Mouse (Mus musculus) limb, embryonic 11.5 days (tissue): Measurements from ENCODE around the gene Eef1akmt2. TPM values are rescaled to one million over a fixed set of nuclear protein-coding genes. Genes with fewer than 3 reads are reported as not detected.

Experiments used
- ATAC-seq: fragments of 200-750 bp; cut with Nextera tagmentation; 2 replicates; pipeline ENCODE4 v1.8.0; 2017; ENCODE audit warnings: low read depth; ENCODE audit not compliant: insufficient number of reproducible peaks, low FRiP score, low TSS enrichment
- DNase-seq: peaks from one replicate; pipeline ENCODE4 v3.0.0-alpha.2; 2015; ENCODE audit warnings: low spot score
- H3K27ac ChIP-seq: fragments of 300-500 bp; sonication (generic); replicated peaks from 2 replicates; pipeline ENCODE4 v1.5.1; 2014; ENCODE audit warnings: low read depth, mild to moderate bottlenecking, low read length
- H3K27me3 ChIP-seq: fragments of 300-500 bp; sonication (generic); 2 replicates; pipeline ENCODE4 v1.6.1; 2014; ENCODE audit warnings: mild to moderate bottlenecking, low read length, mixed read lengths; ENCODE audit not compliant: control insufficient read depth, insufficient read depth
- H3K36me3 ChIP-seq: fragments of 300-500 bp; sonication (generic); 2 replicates; pipeline ENCODE4 v1.6.1; 2014; ENCODE audit warnings: mild to moderate bottlenecking, low read length, moderate library complexity, mixed read lengths; ENCODE audit not compliant: control insufficient read depth, insufficient read depth
- H3K4me1 ChIP-seq: fragments of 300-500 bp; sonication (generic); 2 replicates; pipeline ENCODE4 v1.6.1; 2014; ENCODE audit warnings: low read length, mixed read lengths; ENCODE audit not compliant: control insufficient read depth, insufficient read depth
- H3K4me2 ChIP-seq: fragments of 300-500 bp; sonication (generic); 2 replicates; pipeline ENCODE4 v1.6.1; 2014; ENCODE audit warnings: low read depth, mild to moderate bottlenecking, moderate library complexity; ENCODE audit not compliant: severe bottlenecking
- H3K4me3 ChIP-seq: fragments of 300-500 bp; sonication (generic); 2 replicates; pipeline ENCODE4 v1.5.1; 2014; ENCODE audit warnings: low read depth, low read length
- H3K9ac ChIP-seq: fragments of 300-500 bp; sonication (generic); 2 replicates; pipeline ENCODE4 v1.6.1; 2014; ENCODE audit warnings: mild to moderate bottlenecking, low read length
- H3K9me3 ChIP-seq: fragments of 300-500 bp; sonication (generic); 2 replicates; pipeline ENCODE4 v1.6.1; 2016; ENCODE audit warnings: low read length; ENCODE audit not compliant: control insufficient read depth
- WGBS: fragments of 180-500 bp; shearing (Covaris S2); extraction: QIAGEN DNeasy Blood & Tissue Kit; methylation state at CpG from one replicate; pipeline ENCODE4 v1.1.7; 2014; 5-methylcytosine and 5-hydroxymethylcytosine counted together
- polyA plus RNA-seq: library from polyadenylated mRNA; unstranded; fragments of >200 nt; fragmentation: Nextera tagmentation; extraction: Ambion mirVana; gene quantifications from 2 replicates; pipeline ENCODE4 v1.2.1, GENCODE M21; 2014

Eef1akmt2 gene
- polyA plus RNA-seq, 1 experiment from 2014 or later: 76.6 TPM

DNA sequence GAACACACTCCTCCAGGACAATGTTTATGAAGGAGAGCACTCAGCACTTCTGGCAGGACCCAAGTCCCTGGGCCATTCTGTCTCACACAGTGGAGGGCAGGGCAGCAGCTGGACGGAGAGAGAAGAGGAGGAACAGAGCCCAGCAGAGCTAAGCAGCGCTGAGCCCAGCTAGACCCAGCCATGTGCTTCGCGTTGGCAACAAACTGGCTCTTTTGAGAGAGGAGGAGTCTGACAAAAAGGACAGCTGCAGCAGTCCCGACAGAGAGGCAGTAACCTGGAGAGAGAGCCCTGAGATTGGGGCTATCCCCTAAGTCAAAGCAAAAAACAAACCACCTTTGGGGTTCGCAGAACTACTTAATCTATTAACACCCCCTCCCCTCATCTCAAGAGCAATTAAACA lies 42.1 kb downstream of the Eef1akmt2 start:
- DNase-seq: peak; percentile 44
- Histone ChIP-seq H3K27me3 (no peaks in the 10 kb centered on the region), H3K4me2 (peak overlapping the region; percentile 8; the same call in 1 of the 2 replicates), H3K9me3 (no peaks in the 10 kb centered on the region), H3K4me1 (peaks cover 53% of the 10 kb centered on the region), H3K9ac (no peak overlapping the region), H3K27ac (no peak overlapping the region; the same call in 1 of the 2 replicates), H3K36me3 (no peaks in the 10 kb centered on the region), H3K4me3 (no peak overlapping the region)
- 7% methylated on average over 6 of the region's 6 CpGs for WGBS
- no peak for ATAC-seq

DNA sequence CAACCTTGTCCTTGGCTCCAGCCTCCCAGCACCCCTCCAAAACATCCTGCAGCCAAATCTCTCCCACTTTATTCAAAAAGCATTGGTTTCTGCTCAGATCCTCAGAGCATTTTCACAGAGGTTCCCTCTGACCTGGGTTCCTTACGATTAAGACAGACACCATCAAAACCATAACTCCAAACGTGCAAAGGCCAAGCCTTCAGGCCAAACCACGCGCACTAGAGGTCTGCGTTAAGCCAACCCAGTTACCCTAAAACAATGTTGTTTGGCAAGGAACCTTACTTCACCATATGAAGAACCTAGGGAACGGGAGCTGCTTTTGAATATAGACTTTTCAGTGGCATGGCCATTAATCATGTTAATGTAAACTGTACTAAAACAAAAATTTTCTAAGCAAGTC lies 42.8 kb downstream of the Eef1akmt2 start:
- H3K9me3 ChIP-seq: no peaks in the 10 kb centered on the region
- H3K4me3 ChIP-seq: no peak overlapping the region
- H3K4me1 ChIP-seq: peaks cover 50% of the 10 kb centered on the region
- peak overlapping the region; percentile 37; the same call in 1 of the 2 replicates for H3K4me2 ChIP-seq
- no peaks in the 10 kb centered on the region for H3K27me3 ChIP-seq
- 14% methylated on average over 6 of the region's 6 CpGs for WGBS
- peak overlapping the region; percentile 70; the same call in 1 of the 2 replicates for H3K27ac ChIP-seq
- H3K36me3 ChIP-seq: no peaks in the 10 kb centered on the region
- ATAC-seq (no peak), DNase-seq (no peak)
- H3K9ac ChIP-seq: no peak overlapping the region

DNA sequence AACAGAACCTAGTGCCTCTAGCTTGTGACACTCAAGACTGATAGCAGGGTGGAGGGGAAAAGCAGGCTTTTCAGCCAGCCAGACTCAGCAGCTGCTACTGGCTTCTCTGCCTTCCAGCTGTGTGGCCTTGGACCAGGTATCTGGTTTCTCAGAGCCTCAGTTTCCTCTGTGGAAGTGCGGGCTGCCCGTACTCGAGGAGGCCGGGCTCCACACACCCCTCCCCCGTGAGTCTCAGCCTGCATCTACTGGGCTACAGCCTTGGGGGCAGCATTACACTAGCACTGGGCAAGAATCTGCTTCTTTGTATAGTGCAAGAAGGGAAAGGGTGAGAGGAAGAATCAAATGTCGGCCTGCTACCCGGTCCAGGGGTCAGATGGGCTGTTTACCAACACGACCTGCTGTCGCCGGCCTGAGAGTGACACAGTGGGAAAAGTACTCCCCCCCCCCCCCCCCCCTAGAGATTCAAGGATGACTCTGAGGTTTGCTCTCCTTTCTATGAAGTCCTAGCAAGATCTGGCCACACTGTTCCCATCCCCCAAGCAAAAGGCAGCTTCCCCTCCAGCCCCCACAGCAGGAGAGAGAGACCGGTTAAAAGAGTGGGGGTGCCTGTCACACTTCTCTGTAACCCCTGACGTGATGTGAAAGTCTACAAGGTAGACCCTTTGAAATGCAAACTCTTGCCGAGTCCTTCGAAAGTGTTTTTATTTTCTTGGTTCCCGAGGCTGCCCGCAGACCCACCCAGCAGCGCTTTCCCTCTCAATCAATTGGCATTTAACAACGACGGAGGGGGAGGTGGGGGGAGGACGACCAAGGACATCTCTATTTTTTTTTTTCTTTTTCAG lies 43.4 kb downstream of the Eef1akmt2 start:
- no peaks in the 10 kb centered on the region for H3K9me3 ChIP-seq
- peak overlapping the region; percentile 43; the same call in 1 of the 2 replicates for H3K9ac ChIP-seq
- ATAC-seq (peak; percentile 41; the same call in 1 of the 2 replicates), DNase-seq (peak; percentile 74)
- no peak overlapping the region for H3K4me3 ChIP-seq
- H3K4me1 ChIP-seq: peaks cover 48% of the 10 kb centered on the region
- H3K36me3 ChIP-seq: no peaks in the 10 kb centered on the region
- H3K27ac ChIP-seq: peak overlapping the region; percentile 70
- WGBS: 1% methylated on average over 20 of the region's 20 CpGs
- H3K4me2 ChIP-seq: peak overlapping the region; percentile 37
- no peaks in the 10 kb centered on the region for H3K27me3 ChIP-seq

DNA sequence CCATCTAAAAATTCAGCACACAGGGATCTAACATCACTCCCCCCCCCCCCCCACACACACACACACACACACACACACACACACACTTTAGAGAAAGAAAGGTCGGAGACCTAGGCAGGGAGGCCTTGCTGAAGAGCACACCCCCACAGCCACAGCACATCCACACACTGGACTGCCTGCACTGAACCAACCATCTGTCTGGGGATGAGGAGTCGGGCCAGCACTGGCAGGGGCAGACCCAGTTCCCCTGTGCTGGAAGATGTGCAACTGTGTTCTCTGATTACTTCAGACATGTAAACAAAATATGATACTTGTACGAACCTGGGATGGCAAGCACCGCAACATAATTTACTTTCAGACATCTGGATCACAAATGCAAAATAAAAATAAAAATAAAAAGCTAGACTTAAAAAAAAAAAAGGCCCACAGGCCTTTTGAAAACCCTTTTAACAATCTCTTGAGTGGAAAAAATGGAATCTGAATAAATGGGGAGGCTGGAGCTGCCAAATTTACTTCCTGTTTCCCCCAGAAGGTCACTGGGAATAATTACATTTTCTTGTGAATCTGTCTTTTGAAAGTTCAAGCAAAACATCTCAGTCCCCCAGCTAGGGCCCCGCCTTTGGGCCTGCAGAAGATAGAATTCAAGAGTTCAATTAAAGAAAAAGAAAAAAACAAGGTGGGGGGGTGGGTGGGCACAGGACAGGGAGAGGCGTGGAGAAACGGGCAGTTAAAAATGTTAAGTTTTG lies 44.2 kb downstream of the Eef1akmt2 start:
- H3K9me3 ChIP-seq: no peaks in the 10 kb centered on the region
- WGBS: 46% methylated on average over 7 of the region's 7 CpGs
- ATAC-seq (no peak), DNase-seq (no peak)
- H3K27ac ChIP-seq: peak overlapping the region; percentile 70
- no peaks in the 10 kb centered on the region for H3K27me3 ChIP-seq
- H3K4me1 ChIP-seq: peaks cover 47% of the 10 kb centered on the region
- H3K36me3 ChIP-seq: no peaks in the 10 kb centered on the region
- H3K4me2 ChIP-seq: peak overlapping the region; percentile 37
- H3K4me3 ChIP-seq: no peak overlapping the region
- H3K9ac ChIP-seq: no peak overlapping the region

DNA sequence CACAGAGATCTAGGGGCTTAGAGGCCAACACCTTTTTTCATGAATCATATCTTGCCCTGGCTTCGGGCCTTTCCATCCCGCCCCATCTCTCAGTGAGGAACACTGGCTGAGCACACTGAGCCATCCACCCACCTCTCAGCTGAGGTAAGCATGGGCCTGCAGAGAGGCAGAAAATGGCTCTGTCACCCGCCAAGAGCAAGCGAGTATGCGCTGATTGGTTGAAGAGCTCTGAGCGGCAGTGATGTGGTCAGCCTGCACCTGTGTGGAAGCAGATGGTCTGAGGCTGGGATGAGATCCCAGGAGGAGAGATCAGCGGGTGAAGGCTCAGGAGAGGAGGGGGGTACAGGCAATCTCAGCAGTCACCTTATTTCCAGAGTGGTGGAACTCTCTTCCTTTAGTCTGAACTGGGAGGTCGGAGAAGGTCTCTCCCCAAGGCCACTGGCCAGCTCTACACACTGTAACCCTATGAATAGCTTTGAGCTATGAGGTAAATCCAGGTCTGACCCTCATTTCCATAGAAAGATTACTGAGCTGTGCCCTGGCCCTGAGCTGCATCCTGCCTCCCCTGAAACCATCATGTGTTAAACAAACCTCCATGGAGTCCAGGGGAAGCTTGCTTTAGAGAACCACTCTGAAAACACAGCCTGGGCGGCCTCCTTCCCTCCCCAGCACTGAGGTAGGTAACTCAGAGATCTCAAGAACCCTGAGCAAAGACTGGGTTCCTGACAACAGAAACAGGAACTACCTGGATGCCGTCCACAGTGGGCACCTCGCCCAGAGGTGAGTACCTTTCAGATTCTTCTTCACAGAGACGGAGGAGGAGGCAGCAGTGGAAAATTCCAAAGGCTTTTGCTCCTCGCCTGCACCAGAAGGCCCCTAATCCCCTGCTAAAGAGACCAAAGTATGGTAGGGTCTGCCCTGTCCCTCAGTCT lies 45.3 kb downstream of the Eef1akmt2 start:
- Histone ChIP-seq H3K9me3 (no peaks in the 10 kb centered on the region), H3K4me2 (no peak overlapping the region), H3K9ac (no peak overlapping the region), H3K27ac (no peak overlapping the region), H3K4me3 (no peak overlapping the region), H3K27me3 (no peaks in the 10 kb centered on the region), H3K36me3 (no peaks in the 10 kb centered on the region), H3K4me1 (peaks cover 47% of the 10 kb centered on the region)
- WGBS: 74% methylated on average over 13 of the region's 13 CpGs
- ATAC-seq: no peak
- DNase-seq: no peak

DNA sequence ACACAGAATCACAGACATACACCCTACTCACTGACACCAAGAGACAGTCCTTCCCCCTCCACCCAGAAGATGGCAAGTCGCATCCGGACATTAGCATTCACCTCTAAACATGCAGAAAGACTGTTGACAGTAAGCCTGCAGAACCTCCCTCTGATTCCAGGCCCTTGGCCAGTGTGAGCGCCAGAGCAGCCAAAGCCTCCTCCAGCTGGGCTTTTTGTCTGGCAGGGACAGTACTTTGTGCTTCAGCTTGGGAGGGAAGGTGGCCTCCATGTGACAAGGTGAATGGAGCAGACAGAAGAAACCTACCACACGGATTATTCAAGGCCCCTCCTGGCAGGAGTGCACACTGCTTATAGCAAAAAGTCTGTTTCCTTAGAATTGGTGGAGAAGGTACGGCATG lies 46.2 kb downstream of the Eef1akmt2 start:
- Histone ChIP-seq H3K9me3 (no peaks in the 10 kb centered on the region), H3K27me3 (no peaks in the 10 kb centered on the region), H3K4me3 (no peak overlapping the region), H3K27ac (no peak overlapping the region), H3K4me1 (peaks cover 40% of the 10 kb centered on the region), H3K9ac (no peak overlapping the region), H3K4me2 (no peak overlapping the region), H3K36me3 (no peaks in the 10 kb centered on the region; the same call in 1 of the 2 replicates)
- WGBS: 77% methylated on average over 5 of the region's 5 CpGs
- DNase-seq (no peak), ATAC-seq (no peak)

DNA sequence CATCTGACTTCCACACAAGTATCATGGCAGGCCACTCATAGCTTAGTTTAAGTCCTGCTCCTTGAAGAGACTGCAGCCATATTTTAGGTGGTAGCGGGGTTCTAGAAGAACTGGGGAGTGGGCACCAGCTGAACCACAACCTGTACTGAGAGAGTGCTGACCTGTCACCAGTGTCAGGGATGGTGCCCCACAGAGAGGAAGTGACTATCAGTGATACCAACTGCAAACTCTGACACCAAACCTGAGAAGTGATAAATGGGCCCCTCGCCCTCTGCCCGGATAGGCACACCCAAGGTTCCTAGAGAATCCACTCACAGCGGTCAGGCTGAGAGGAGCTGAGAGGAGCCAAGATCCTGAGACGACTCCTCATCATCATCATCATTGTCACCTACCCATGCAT lies 47.5 kb downstream of the Eef1akmt2 start:
- H3K36me3 ChIP-seq: no peaks in the 10 kb centered on the region; the same call in 1 of the 2 replicates
- no peak for ATAC-seq
- no peaks in the 10 kb centered on the region for H3K9me3 ChIP-seq
- no peak overlapping the region for H3K9ac ChIP-seq
- H3K4me3 ChIP-seq: no peak overlapping the region
- H3K4me1 ChIP-seq: peaks cover 26% of the 10 kb centered on the region
- no peak overlapping the region for H3K4me2 ChIP-seq
- no peak for DNase-seq
- no peaks in the 10 kb centered on the region for H3K27me3 ChIP-seq
- no peak overlapping the region for H3K27ac ChIP-seq
- WGBS: 76% methylated on average over 5 of the region's 5 CpGs

DNA sequence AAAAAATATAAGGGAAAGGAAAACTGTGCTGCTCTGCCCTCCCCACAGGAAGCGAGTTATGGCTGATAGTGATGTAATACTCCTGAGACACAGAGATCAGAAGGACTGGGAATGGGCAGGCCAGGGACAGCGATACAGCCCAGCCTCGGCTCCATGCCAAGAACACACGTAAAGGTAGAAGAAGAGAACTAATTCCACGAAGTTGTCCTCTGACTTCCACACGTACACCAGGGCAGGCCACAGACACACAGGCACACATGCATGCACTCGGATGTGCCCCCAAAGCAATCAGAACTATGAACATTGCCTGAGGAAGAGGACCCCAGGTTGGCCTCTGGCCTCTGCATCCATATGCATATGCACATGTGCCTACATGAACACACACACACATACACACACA lies 48.0 kb downstream of the Eef1akmt2 start:
- H3K4me3 ChIP-seq: no peak overlapping the region
- no peak overlapping the region for H3K4me2 ChIP-seq
- DNase-seq (no peak), ATAC-seq (no peak)
- H3K4me1 ChIP-seq: peaks cover 21% of the 10 kb centered on the region
- no peaks in the 10 kb centered on the region for H3K9me3 ChIP-seq
- no peaks in the 10 kb centered on the region for H3K27me3 ChIP-seq
- no peak overlapping the region for H3K27ac ChIP-seq
- H3K36me3 ChIP-seq: no peaks in the 10 kb centered on the region; the same call in 1 of the 2 replicates
- 84% methylated on average over 7 of the region's 7 CpGs for WGBS
- no peak overlapping the region for H3K9ac ChIP-seq
